Mouse (Mus musculus): ENCODE measurements around the gene Med20. TPM values are rescaled to one million over a fixed set of nuclear protein-coding genes. Genes with fewer than 3 reads are reported as not detected.
"Not testable (repeated sequence)": the region's sequence is repeated elsewhere in the genome, so short reads cannot be mapped to it uniquely, and the experiment has no call there.

Gene Med20
- polyA plus RNA-seq, 1 experiment from 2014 or later: 38.9 TPM

DNA sequence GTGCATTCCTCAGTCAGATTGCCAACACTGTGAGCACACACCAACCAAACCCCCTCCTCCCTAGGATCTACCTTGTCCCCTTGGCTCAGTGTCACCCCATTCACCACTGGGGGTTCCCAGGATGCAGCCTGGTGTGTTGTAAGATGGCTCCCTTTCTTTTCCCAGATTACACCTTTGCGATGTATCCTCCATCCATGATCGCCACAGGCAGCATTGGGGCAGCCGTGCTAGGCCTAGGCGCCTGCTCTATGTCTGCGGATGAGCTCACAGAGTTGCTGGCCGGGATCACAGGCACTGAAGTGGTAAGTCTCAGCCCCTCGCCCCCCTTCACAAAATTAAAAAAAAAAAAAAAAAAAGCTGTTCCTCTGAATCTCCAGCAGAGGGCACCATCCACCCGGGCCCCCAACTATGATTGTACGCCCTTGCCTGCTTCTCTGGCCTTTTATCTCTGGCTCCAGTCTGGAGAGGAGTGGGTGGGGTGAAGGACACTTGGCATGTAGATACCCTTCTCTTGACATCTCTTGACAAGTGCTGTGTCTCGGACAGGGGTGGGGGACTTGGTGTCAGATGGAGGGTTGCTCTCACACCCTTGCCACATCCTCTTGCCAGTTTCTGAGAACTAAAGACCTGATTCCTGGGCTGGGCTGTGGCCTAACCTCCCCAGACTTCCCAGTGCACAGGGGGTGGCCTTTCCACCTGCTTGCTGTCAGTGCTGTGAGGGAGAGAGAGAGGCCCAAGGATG lies 13.4 kb upstream of the Med20 start:
- 29% methylated on average over 10 of the region's 10 CpGs for WGBS
- H3K4me1 ChIP-seq (replicated peaks): peaks cover 44% of the 10 kb centered on the region
- H3K27ac ChIP-seq (replicated peaks): peak overlapping the region; percentile 43; the same call in 1 of the 2 replicates
- H3K4me3 ChIP-seq: no peak overlapping the region
- H3K36me3 ChIP-seq: peaks cover 48% of the 10 kb centered on the region
- H3K9ac ChIP-seq: no peak overlapping the region
- no peaks in the 10 kb centered on the region for H3K27me3 ChIP-seq
- no peaks in the 10 kb centered on the region for H3K9me3 ChIP-seq
- H3K4me2 ChIP-seq: peak overlapping the region; percentile 96; the same call in 1 of the 2 replicates
- no peak for ATAC-seq (ENCODE audit: low read depth)

DNA sequence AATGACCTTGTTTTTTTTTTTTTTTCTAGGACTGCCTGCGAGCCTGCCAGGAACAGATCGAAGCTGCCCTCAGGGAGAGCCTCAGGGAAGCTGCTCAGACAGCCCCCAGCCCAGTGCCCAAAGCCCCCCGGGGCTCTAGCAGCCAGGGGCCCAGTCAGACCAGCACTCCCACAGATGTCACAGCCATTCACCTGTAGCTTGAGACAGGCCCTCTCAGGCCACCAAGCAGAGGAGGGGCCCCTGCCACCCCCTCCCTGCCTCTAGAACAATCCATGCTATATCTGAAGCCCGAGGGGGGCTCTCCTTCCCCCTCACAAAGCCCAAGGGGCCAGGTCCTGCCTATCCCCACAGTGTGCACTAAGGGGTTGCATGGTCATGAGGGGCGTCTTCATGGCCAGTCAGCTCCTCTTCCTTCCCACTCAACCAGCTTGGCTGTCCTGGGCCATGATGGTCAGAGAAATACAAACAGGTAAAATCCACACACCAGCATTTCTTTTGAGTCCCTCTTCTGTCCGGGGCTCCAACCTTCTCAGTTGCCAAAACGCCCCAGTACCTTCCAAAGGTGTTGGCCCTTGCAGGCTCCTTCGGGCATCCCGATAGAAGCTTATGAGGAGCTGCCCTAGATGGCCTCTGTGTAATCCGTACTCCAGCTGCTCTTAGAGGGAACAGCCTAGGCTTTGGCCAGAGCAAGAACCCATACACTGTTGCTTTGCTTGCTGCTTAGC lies 12.6 kb upstream of the Med20 start:
- Histone ChIP-seq H3K4me1 (replicated peaks) (peaks cover 42% of the 10 kb centered on the region), H3K36me3 (peaks cover 53% of the 10 kb centered on the region), H3K27ac (replicated peaks) (peak overlapping the region; percentile 43; the same call in 1 of the 2 replicates)
- not testable (repeated sequence) for H3K27me3 ChIP-seq; H3K9me3 ChIP-seq; H3K4me2 ChIP-seq; ATAC-seq (ENCODE audit: low read depth); H3K4me3 ChIP-seq; H3K9ac ChIP-seq
- WGBS: 81% methylated on average over 10 of the region's 10 CpGs

DNA sequence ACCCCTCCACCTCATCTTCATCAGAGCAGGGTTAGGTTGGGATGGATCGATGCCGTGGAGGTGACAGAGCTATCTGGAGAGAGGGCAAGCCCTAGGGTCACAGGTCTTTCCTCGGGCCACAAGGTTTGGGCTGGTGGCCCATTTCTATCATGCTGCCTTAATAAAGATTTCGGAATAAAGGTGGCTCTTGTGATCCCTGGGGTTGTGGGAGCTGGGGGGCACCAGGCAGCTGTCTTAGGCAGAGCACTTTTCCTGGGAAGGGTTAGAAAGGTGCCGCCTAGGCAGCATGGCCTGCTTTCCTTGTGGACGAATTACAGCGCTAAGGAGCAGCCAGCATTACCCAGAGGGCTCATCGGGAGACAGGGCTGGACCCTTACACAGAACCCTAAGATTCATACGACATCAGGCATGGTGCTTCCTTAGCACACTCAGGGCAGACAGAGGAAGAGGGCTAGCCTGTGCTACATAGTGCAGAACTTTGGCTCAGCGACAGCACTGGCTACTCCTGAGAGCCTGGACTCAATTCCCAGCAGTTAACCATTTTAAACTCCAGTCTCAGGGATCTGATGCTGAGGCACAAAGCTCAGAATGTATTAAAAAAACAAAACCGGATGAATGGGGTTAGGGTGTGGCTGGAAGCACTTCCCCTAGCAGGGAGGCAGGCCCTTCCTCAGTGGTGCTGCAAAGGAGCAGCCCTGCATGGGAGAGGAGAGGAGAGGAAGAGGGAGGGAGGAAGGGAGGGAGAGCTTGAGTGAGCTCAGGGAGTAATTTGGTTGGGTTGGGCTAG lies 11.7 kb upstream of the Med20 start:
- no peak overlapping the region for H3K4me2 ChIP-seq
- H3K4me1 ChIP-seq (replicated peaks): peaks cover 33% of the 10 kb centered on the region
- WGBS: 82% methylated on average over 11 of the region's 11 CpGs
- H3K9me3 ChIP-seq: no peaks in the 10 kb centered on the region
- H3K27ac ChIP-seq (replicated peaks): no peak overlapping the region
- peaks cover 63% of the 10 kb centered on the region for H3K36me3 ChIP-seq
- no peak overlapping the region for H3K9ac ChIP-seq
- ATAC-seq (ENCODE audit: low read depth): no peak
- H3K4me3 ChIP-seq: no peak overlapping the region
- H3K27me3 ChIP-seq: no peaks in the 10 kb centered on the region

DNA sequence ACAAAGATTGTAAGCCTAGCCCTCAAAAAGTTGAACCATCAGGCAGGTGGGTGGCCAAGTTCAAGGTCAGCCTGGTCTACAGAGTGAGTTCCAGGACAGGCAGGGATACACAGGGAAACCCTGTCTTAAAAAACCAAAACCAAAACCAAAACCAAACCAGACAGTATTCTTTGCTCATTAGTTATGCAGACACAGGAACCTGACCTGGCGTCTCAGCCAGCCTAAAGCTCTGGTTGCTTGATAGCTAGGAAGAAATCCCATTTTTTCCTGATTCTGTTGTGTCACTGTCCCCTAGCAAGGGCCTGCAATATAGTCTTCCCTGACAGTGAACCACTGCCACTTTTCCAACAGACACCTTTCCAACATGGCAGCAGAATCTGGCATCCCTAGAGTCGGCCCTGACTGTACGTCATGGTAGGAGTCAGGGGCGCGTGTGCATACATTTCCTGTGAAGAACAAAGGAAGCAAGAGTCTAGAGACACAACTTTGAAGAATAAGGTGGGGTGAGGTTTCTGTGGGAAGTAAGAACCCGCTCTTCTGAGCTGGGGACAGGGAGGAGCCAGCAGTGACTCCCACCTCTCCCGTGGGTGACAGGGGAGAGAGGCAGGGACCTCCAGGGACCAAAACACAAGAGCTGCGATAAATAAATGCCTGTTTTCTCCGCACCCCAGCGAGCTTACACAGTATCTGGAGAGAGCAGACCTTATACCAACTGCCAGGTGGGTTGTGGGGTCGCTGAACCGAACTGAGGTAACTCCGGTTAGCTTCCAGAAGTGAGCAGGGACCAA lies 10.6 kb upstream of the Med20 start:
- WGBS: 87% methylated on average over 13 of the region's 13 CpGs
- no peaks in the 10 kb centered on the region for H3K9me3 ChIP-seq
- no peak overlapping the region for H3K4me2 ChIP-seq
- no peaks in the 10 kb centered on the region for H3K27me3 ChIP-seq
- no peak overlapping the region for H3K27ac ChIP-seq (replicated peaks)
- H3K36me3 ChIP-seq: peaks cover 74% of the 10 kb centered on the region
- ATAC-seq (ENCODE audit: low read depth): no peak
- H3K4me1 ChIP-seq (replicated peaks): peaks cover 22% of the 10 kb centered on the region
- no peak overlapping the region for H3K4me3 ChIP-seq
- no peak overlapping the region for H3K9ac ChIP-seq

DNA sequence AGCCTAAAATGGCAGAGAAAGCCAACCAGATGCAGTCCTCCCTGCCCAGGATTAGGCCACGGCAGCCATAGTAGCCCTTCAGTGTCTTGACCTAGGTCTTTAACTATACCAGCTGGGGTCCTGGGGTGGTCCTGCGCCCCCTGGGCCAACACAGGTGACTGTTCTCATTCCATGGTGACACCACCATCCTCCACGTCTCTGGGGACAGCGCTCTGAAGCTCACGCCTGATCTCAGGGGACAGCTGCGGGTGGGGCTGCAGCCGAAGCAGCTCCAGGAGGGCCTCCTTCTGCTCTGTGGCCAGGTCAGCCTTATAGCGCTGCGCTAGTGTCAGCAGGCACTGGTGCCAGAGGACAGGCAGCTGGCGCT lies 10.0 kb upstream of the Med20 start:
- Histone ChIP-seq H3K4me3 (no peak overlapping the region), H3K36me3 (peaks cover 78% of the 10 kb centered on the region), H3K27me3 (no peaks in the 10 kb centered on the region), H3K4me2 (no peak overlapping the region), H3K9me3 (no peaks in the 10 kb centered on the region), H3K4me1 (replicated peaks) (peaks cover 16% of the 10 kb centered on the region), H3K9ac (no peak overlapping the region), H3K27ac (replicated peaks) (no peak overlapping the region)
- WGBS: 95% methylated on average over 10 of the region's 10 CpGs
- ATAC-seq (ENCODE audit: low read depth): no peak

DNA sequence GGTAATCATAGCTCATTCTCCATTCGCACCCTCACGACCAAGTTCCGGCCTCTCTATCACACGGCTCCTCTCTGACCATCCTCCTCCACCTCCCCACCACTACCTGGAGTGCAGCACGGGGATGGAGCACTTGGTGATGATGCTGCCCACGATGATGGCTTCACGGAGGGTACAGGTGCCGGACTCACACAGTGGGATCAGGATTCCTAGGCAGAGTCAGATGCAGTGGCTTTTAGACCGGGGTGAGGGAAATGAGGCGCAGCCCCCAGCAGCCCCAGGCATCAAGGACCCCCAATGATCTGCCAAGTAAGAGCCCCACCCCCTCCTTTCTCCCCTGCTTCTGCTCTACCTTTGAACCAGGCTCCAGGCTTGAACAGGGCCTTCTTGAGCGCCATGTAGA lies 9.1 kb upstream of the Med20 start:
- no peak overlapping the region for H3K9ac ChIP-seq
- H3K4me3 ChIP-seq: no peak overlapping the region
- no peak overlapping the region for H3K27ac ChIP-seq (replicated peaks)
- no peak overlapping the region for H3K4me2 ChIP-seq
- H3K36me3 ChIP-seq: peaks cover 87% of the 10 kb centered on the region
- no peaks in the 10 kb centered on the region for H3K9me3 ChIP-seq
- H3K27me3 ChIP-seq: no peaks in the 10 kb centered on the region
- H3K4me1 ChIP-seq (replicated peaks): peaks cover 7% of the 10 kb centered on the region
- WGBS: 92% methylated on average over 11 of the region's 11 CpGs
- no peak for ATAC-seq (ENCODE audit: low read depth)

DNA sequence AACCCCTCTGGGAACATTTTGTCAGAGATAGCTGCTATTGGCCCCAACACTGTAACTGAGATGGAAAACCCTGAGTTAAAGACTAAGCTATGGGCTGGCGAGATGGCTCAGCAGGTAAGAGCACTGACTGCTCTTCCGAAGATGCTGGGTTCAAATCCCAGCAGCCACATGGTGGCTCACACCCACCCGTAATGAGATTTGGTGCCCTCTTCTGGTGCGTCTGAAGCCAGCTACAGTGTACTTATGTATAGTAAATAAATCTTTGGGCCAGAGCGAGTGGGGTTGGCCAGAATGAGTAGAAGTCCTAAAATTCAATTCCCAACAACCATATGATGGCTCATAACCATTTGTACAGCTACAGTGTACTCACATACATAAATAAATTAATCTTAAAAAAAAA lies 5.2 kb upstream of the Med20 start:
- Histone ChIP-seq H3K4me3 (no peak overlapping the region), H3K27ac (replicated peaks) (no peak overlapping the region), H3K9me3 (no peaks in the 10 kb centered on the region), H3K36me3 (peaks cover 69% of the 10 kb centered on the region), H3K9ac (no peak overlapping the region), H3K4me1 (replicated peaks) (peaks cover 14% of the 10 kb centered on the region), H3K27me3 (no peaks in the 10 kb centered on the region), H3K4me2 (no peak overlapping the region)
- 83% methylated on average over 5 of the region's 5 CpGs for WGBS
- ATAC-seq (ENCODE audit: low read depth): no peak

DNA sequence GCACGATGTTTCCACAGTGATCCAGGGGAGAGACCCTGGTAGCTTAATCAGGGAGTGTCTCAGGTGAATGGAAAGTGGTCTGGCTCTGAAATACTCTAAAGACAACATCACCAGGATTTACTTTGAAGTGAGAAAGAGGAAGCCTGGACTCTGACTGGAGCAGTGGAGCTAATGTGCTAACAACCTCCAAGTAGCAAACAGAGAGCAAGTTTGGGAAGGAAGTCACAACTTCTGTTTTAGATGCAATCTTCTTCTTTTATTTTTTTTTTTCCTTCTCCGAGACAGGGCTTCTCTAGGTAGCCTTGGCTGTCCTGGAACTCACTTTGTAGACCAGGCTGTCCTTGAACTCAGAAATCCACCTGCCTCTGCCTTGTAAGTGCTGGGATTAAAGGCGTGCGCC lies 2.2 kb upstream of the Med20 start:
- no peaks in the 10 kb centered on the region for H3K9me3 ChIP-seq
- ATAC-seq (ENCODE audit: low read depth): no peak
- no peak overlapping the region for H3K4me2 ChIP-seq
- no peak overlapping the region for H3K27ac ChIP-seq (replicated peaks)
- no peaks in the 10 kb centered on the region for H3K27me3 ChIP-seq
- WGBS: 95% methylated on average over 4 of the region's 4 CpGs
- peaks cover 43% of the 10 kb centered on the region for H3K36me3 ChIP-seq
- H3K9ac ChIP-seq: no peak overlapping the region
- H3K4me3 ChIP-seq: no peak overlapping the region
- peaks cover 27% of the 10 kb centered on the region for H3K4me1 ChIP-seq (replicated peaks)

DNA sequence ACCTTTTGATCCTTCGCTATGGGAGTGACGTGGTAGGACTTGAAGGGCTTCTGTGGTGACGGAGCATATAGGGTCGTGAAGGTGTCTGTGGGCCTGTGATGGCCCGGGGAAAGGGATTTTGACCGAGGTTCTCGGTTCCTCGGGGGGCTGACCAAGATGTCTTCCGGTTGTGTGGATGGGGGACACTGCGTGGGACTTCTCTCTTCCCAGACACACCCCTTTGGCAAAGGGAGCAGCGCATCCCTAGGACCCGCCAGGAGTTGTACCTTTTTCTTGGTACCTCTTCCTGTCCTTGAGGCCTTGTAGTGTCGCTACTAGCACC lies 240 bp downstream of the Med20 start:
- Histone ChIP-seq H3K9me3 (no peaks in the 10 kb centered on the region), H3K27ac (replicated peaks) (peak overlapping the region; percentile 53; the same call in 1 of the 2 replicates), H3K27me3 (no peaks in the 10 kb centered on the region), H3K4me2 (peak overlapping the region; percentile 89), H3K4me3 (peak overlapping the region; percentile 62), H3K36me3 (peaks cover 38% of the 10 kb centered on the region), H3K4me1 (replicated peaks) (peaks cover 27% of the 10 kb centered on the region), H3K9ac (peak overlapping the region; percentile 82)
- WGBS: 0% methylated on average over 13 of the region's 13 CpGs
- ATAC-seq (ENCODE audit: low read depth): no peak; the same call in 1 of the 2 replicates

DNA sequence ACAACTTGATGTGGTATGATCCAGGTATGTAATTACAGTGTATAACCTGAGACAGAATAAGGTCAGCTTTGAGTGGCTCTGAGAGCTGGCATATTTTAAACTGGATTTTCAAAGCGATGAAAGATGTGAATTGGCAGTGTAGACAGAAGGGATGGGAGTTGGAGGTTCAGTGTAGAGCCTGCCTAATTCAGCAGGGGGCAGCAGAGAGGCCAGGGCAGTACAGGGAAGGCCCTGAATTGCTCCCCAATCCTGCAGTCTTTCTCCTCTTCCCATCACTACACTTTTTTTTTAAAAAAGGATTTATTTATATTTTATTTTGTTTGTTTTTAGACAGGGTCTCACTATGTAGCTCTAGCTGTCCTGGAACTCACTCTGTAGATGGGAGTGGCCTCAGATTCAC lies 2.6 kb downstream of the Med20 start:
- no peak overlapping the region for H3K27ac ChIP-seq (replicated peaks)
- H3K27me3 ChIP-seq: no peaks in the 10 kb centered on the region
- peaks cover 40% of the 10 kb centered on the region for H3K36me3 ChIP-seq
- no peak overlapping the region for H3K4me2 ChIP-seq
- H3K9me3 ChIP-seq: no peaks in the 10 kb centered on the region
- H3K4me3 ChIP-seq: no peak overlapping the region
- no peak overlapping the region for H3K9ac ChIP-seq
- peaks cover 27% of the 10 kb centered on the region for H3K4me1 ChIP-seq (replicated peaks)
- no peak for ATAC-seq (ENCODE audit: low read depth)
- WGBS: 81% methylated on average over 1 of the region's 1 CpGs

DNA sequence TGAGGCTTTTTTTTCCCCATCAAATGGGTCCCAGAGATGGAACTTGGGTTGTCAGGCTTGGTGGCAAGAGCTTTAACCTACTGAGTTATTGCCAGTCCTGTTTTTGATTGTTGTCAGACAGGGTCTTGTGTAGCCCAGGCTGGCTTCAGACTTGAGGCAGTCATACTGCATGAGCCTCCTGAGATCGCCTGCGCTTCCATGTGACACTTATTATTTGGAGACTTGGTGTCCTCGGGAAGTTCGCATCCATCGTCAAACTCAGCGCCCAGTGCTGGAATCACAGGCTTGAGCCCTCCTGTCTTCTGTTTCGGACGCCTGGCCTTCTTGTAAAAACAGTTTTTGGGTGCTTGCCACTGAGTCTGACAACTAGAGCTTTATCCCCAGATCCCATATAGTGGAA lies 4.7 kb downstream of the Med20 start:
- H3K36me3 ChIP-seq: peaks cover 57% of the 10 kb centered on the region
- no peak overlapping the region for H3K4me3 ChIP-seq
- no peak for ATAC-seq (ENCODE audit: low read depth)
- no peaks in the 10 kb centered on the region for H3K9me3 ChIP-seq
- H3K27me3 ChIP-seq: no peaks in the 10 kb centered on the region
- no peak overlapping the region for H3K9ac ChIP-seq
- 94% methylated on average over 8 of the region's 8 CpGs for WGBS
- no peak overlapping the region for H3K27ac ChIP-seq (replicated peaks)
- peaks cover 13% of the 10 kb centered on the region for H3K4me1 ChIP-seq (replicated peaks)
- no peak overlapping the region for H3K4me2 ChIP-seq
